Mouse (Mus musculus) cerebellum, adult 8-10 months (tissue): ENCODE measurements around the gene Usp24.

Source experiments
- DNase-seq: peaks from one replicate; pipeline ENCODE4 v3.0.0; 2022

The Usp24 gene

GRCm38 (mm10) chr4:106435426-106435825 lies 119.4 kb downstream of the Usp24 start:
- no peak for DNase-seq

DNA sequence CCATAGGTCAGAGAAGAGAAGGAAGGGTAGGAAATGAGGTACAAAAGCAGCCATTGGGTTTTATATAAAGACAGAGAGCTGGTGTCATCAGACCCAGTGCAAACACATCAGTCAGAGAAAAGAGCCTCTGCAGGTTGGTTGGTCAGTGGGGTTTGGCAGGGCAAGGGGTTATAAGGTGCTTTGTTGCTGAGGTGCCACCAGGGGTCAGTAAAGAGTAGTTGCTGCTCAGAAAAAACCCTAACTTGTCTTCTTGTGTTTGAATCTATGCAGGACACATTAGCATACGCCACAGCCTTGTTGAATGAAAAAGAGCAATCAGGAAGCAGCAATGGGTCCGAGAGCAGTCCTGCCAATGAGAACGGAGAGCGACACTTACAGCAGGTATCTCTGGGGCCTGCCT lies 120.5 kb downstream of the Usp24 start:
- peak; percentile 38 for DNase-seq

- DNase-seq = no peak
These were observed 121.2 kb downstream of the Usp24 start for GRCm38 (mm10) chr4:106437207-106437606.

DNA sequence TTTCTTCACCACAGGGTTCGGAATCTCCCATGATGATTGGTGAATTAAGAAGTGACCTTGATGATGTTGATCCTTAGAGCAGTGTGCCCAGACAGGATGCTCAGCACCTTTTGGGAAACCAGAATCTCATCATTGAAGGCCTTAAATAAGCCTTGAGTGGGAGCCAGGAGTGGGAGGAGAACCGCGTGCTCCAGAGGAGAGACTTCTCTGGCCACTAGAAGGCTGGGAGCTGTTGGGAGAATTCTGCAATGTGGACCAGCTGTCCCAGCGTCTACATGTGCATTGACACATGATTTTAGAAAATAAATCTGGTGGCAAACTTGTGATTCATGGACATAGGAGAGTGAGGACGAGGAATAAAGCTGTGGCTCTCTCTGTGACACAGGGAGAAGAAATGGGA lies 122.8 kb downstream of the Usp24 start:
- DNase-seq = no peak

DNA sequence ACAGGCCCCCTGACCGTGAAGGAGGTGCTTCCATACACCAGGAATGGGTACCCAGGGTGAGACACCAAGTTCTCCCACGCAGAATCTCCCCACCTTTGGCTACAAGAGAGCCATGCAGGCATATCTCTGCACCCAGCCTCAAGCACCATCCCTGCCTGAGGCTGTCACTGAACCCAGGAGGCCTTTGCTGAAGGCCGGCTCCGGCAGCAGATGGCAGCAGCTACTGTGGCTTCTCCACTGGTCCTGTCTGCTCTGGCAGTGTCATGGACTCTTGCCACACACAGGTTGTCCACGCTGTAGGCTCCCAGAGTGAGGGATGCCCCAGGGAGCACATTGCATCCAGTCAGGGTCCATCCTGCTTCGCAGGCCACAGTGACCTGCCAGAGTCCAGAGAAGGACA lies 127.2 kb downstream of the Usp24 start:
- DNase-seq = no peak

GRCm38 (mm10) chr4:106449306-106449705 lies 133.3 kb downstream of the Usp24 start:
- DNase-seq = no peak

GRCm38 (mm10) chr4:106452401-106452800 lies 136.4 kb downstream of the Usp24 start:
- no peak for DNase-seq

GRCm38 (mm10) chr4:106453108-106453507 lies 137.1 kb downstream of the Usp24 start:
- no peak for DNase-seq

DNA sequence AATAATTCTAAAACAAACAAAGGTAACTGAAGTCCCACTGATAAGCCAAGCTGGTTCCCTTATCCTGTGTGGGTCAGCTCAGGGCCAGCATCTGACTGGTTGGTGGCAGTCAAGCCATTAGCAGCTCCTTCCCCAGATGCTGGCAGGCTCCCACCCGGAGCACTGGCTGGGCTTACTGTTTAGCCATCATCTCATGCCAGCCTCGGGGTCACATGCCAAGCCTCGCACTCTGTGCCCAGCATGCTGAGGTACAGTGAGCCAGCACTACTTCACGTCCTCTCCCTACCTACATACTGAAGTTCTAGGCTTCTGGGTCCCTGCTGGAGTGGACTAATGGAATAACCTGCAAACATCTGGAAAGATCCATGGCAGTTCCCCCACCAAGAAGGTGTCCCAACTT lies 137.5 kb downstream of the Usp24 start:
- no peak for DNase-seq

GRCm38 (mm10) chr4:106454541-106454940 lies 138.5 kb downstream of the Usp24 start:
- DNase-seq = no peak

DNA sequence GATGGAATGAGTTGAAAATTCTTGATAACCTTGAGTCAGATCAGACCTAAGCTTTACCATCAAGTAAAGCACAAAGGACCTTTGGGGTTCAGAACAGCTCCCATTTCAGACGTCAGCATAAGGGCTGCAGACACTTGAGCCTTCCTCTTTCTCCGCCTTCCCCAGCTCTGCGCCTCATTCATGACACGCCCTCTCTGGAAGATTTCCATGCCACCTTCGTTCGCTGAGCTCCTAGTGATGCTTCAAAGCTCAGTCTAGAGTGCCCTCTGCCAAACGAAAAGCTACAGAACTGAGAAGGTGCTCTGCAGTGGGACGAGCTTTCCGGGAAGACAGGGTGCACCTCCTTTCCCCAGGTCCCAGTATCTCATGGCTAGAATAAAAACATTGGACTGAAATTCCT lies 146.0 kb downstream of the Usp24 start:
- no peak for DNase-seq

- no peak for DNase-seq
These were observed 146.5 kb downstream of the Usp24 start for GRCm38 (mm10) chr4:106462524-106462923.

- no peak for DNase-seq
These were observed 147.3 kb downstream of the Usp24 start for GRCm38 (mm10) chr4:106463174-106463801.

DNA sequence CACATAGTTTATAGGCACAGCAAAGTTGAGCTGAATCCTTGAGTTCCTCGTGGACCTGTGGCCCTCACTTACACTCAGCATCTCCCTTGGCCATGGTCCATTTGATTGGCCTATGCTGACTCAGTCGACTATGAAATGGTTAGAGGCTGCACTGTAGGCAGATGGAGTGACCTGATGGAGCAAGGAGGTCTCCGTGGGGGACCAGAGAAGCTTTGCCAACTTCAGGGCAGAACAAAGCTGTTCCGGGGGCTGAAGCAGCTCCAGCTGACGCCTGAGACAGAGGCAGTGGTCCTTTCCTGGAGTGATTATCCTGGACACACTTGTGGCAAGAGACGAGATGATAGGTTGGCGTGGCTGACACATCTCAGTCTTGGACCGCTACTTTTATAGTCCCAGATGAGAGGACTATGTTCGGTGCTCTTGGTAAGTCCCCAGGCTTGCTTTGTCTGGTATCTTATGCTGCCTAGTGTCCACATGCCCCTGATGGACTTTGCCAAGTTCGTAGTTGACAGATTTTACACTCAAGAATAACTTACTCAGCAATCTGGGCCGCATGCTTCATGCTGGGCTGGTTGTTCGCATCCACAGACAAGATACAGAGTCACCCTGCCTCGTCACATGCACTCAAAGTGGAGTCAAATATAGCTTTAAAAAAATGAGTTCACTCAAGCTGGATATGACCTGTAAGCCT lies 151.6 kb downstream of the Usp24 start:
- peak; percentile 62 for DNase-seq

DNA sequence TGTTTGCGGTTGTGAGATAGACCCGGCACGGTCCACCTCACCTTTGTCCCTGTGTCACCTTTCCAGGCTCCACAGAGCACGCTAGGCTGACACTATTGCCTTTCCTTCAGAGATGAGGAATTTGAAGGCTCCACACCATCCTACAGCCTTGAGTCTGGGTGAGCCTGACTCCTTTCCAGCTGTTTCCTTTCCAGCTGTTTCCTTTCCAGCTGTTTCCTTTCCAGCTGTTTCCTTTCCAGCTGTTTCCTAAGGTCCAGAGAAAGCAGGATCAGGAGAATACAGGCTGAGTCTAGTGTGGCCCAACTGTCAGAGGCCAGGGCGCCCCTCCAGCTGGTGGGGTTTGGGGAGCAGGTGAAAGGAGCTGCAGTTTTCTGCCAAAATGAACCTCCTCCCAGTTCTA lies 154.9 kb downstream of the Usp24 start:
- DNase-seq = no peak

- peak; percentile 60 for DNase-seq
These were observed 156.3 kb downstream of the Usp24 start for GRCm38 (mm10) chr4:106472335-106472734.

- DNase-seq = peak; percentile 56
These were observed 158.2 kb downstream of the Usp24 start for GRCm38 (mm10) chr4:106474241-106474640.

GRCm38 (mm10) chr4:106480545-106480944 lies 164.5 kb downstream of the Usp24 start:
- DNase-seq = no peak

GRCm38 (mm10) chr4:106483215-106483727 lies 167.3 kb downstream of the Usp24 start:
- no peak for DNase-seq

GRCm38 (mm10) chr4:106483831-106484230 lies 167.8 kb downstream of the Usp24 start:
- no peak for DNase-seq

DNA sequence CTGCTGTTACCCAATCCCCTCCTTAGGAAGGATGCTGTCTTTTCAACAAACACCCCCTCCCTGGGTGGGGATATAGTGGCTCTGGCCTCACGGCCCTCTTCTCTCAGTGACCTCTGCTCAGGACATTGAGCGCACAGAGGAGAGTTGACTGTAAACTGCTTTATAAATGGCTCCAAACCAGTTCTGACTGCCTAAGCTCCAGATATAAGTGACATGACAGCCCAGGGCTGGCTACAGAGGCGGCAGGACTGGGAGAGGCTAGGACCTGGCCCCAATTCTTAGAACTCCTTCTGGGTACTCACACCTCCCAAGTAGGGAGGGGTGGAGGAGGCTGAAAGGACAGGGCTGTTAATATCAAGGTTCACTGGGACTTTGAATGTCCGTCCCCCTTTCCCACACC lies 174.6 kb downstream of the Usp24 start:
- DNase-seq = no peak
